ENCODE assay signal across 8 mouse cellular contexts in genomic region chr5:41707115-41708015, GRCm38 (mm10). TPM values are rescaled to one million over a fixed set of nuclear protein-coding genes. Genes with fewer than 3 reads are reported as not detected.
DNase-seq lines count a peak whose midpoint lies in the region; ATAC-seq and TF ChIP-seq lines count a peak whose summit lies in the region.

No protein-coding gene starts in this region.

- peak overlapping the region; percentile 89 for H3K27ac ChIP-seq in forebrain, postnatal 0 days (ENCODE audit: low read depth, low read length)
- peak overlapping the region; percentile 97 for H3K27ac ChIP-seq in hindbrain, embryonic 10.5 days
- H3K27ac ChIP-seq in lung, embryonic 15.5 days, result peak overlapping the region; percentile 82

- peak; percentile 75 for DNase-seq in NIH3T3 (ENCODE audit: low read depth)
- peak; percentile 51 for DNase-seq in cerebellum, adult 11-12 months
- DNase-seq in forebrain, postnatal 0 days, result peak; percentile 59
- no peak for DNase-seq in hindbrain, embryonic 10.5 days (ENCODE audit: low spot score)
- DNase-seq in layer of hippocampus, postnatal 10 days (ENCODE audit: low spot score in 2 of 2), result peak; percentile 46 to 54
- peak; percentile 13 for DNase-seq in ovary, postnatal 10 days (ENCODE audit: low spot score)
- DNase-seq in urinary bladder, adult 18-20 months (ENCODE audit: low spot score in 2 of 2), result peak; percentile 2 to 16

- H3K36me3 ChIP-seq in forebrain, postnatal 0 days (ENCODE audit: insufficient read depth), result no peaks in the 10 kb centered on the region
- no peaks in the 10 kb centered on the region for H3K36me3 ChIP-seq in hindbrain, embryonic 10.5 days
- H3K36me3 ChIP-seq in lung, embryonic 15.5 days, result no peaks in the 10 kb centered on the region

- peak overlapping the region; percentile 94 for H3K4me2 ChIP-seq in forebrain, postnatal 0 days (ENCODE audit: low read depth)
- H3K4me2 ChIP-seq in lung, embryonic 15.5 days, result peak overlapping the region; percentile 96

- no peaks in the 10 kb centered on the region for H3K27me3 ChIP-seq in forebrain, postnatal 0 days (ENCODE audit: insufficient read depth, low read length)
- no peaks in the 10 kb centered on the region for H3K27me3 ChIP-seq in hindbrain, embryonic 10.5 days (ENCODE audit: insufficient read depth, poor library complexity, severe bottlenecking)
- H3K27me3 ChIP-seq in lung, embryonic 15.5 days, result no peaks in the 10 kb centered on the region

- peak; percentile 76 for ATAC-seq in forebrain, postnatal 0 days
- peak; percentile 91 for ATAC-seq in lung, embryonic 15.5 days (ENCODE audit: borderline replicate concordance, extremely low read depth, low FRiP score, low TSS enrichment)

- peaks cover 4% of the 10 kb centered on the region; the same call in 1 of the 2 replicates for H3K4me1 ChIP-seq in forebrain, postnatal 0 days (ENCODE audit: insufficient read depth)
- peaks cover 12% of the 10 kb centered on the region for H3K4me1 ChIP-seq in hindbrain, embryonic 10.5 days (replicated peaks)
- peaks cover 4% of the 10 kb centered on the region for H3K4me1 ChIP-seq in lung, embryonic 15.5 days

- TF ChIP-seq CTCF in forebrain, postnatal 0 days (IDR thresholded peaks at IDR 0.05; ENCODE audit: low read depth), result no peak

- WGBS in forebrain, postnatal 0 days, result under 1% methylated on average over 63 of the region's 63 CpGs
- WGBS in hindbrain, embryonic 10.5 days, result under 1% methylated on average over 63 of the region's 63 CpGs
- under 1% methylated on average over 55 of the region's 63 CpGs for WGBS in lung, embryonic 15.5 days

- peak overlapping the region; percentile 96 for H3K9ac ChIP-seq in forebrain, postnatal 0 days
- peak overlapping the region; percentile 72 for H3K9ac ChIP-seq in lung, embryonic 15.5 days

- H3K9me3 ChIP-seq in forebrain, postnatal 0 days (ENCODE audit: low read length), result no peaks in the 10 kb centered on the region
- no peaks in the 10 kb centered on the region for H3K9me3 ChIP-seq in hindbrain, embryonic 10.5 days
- H3K9me3 ChIP-seq in lung, embryonic 15.5 days, result no peaks in the 10 kb centered on the region

- H3K4me3 ChIP-seq in forebrain, postnatal 0 days (ENCODE audit: low read depth, low read length), result peak overlapping the region; percentile 98
- peak overlapping the region; percentile 95 for H3K4me3 ChIP-seq in hindbrain, embryonic 10.5 days
- peak overlapping the region; percentile 96 for H3K4me3 ChIP-seq in lung, embryonic 15.5 days

RNA-seq across cellular contexts. Expression of gene Rab28, which starts 0.6 kb away (rescaled TPM):
- 59.5 and 63.6 TPM in 2 replicates for total RNA-seq in forebrain, postnatal 0 days (2014; rRNA removed)
- 40.5 and 48.5 TPM in 2 replicates for polyA plus RNA-seq in forebrain, postnatal 0 days (2015; fragmentation: Nextera tagmentation; extraction: Ambion mirVana)
- polyA plus RNA-seq in hindbrain, embryonic 10.5 days (2016; fragmentation: Nextera tagmentation; extraction: Ambion mirVana), result 71.8 and 74.8 TPM in 2 replicates
- total RNA-seq in layer of hippocampus, postnatal 10 days (2021), result 10 to 100 TPM; 55.6 to 56.4 TPM
- polyA plus RNA-seq in lung, embryonic 15.5 days (2015; fragmentation: Nextera tagmentation; extraction: Ambion mirVana), result 64.1 and 65.3 TPM in 2 replicates

RNA-seq across cellular contexts. Expression of gene Nkx3-2, which starts 56.9 kb away (rescaled TPM):
- not detected in 2 replicates for total RNA-seq in forebrain, postnatal 0 days (2014; rRNA removed)
- polyA plus RNA-seq in forebrain, postnatal 0 days (2015; fragmentation: Nextera tagmentation; extraction: Ambion mirVana), result not detected in 2 replicates
- 0.27 and 0.46 TPM in 2 replicates for polyA plus RNA-seq in hindbrain, embryonic 10.5 days (2016; fragmentation: Nextera tagmentation; extraction: Ambion mirVana)
- total RNA-seq in layer of hippocampus, postnatal 10 days (2021), result not detected
- polyA plus RNA-seq in lung, embryonic 15.5 days (2015; fragmentation: Nextera tagmentation; extraction: Ambion mirVana), result not detected in 2 replicates
